Mouse (Mus musculus) gastrocnemius, adult 18-20 months (tissue): ENCODE data around the gene Magi3. TPM values are rescaled to one million over a fixed set of nuclear protein-coding genes. Genes with fewer than 3 reads are reported as not detected.

Experiments used
- DNase-seq: peaks from one replicate; pipeline ENCODE4 v3.0.0; 2021; ENCODE audit warnings: low spot score
- total RNA-seq, 2 experiments: library from RNA; stranded (reverse); gene quantifications; 2 replicates each; pipeline ENCODE4 v1.2.3; 2021

The Magi3 gene
- total RNA-seq, 2 experiments from 2014 or later: 2.0 to 2.4 TPM

GRCm38 (mm10) chr3:104218926-104219325 is 1.2 kb downstream of the Magi3 start:
- DNase-seq: peak; percentile 2

DNA sequence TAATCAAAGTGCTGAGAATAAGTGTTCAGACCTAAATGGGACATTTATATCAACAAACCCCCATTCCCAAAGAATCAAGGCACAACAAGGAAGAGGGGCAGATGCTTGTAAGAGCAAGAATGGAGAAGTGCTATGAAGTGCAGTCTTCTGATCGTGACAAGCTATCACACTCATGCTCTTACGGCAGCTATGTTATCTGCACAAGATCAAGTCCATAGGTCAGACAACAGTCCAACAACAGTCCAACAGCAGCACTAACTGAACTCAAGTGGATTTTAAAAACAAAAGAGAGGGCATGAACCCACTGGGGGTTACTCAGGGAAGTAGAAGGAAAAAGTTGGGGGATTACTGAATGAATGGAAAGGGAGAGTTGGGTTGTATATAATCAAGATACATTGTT is 30.4 kb downstream of the Magi3 start:
- DNase-seq: no peak

DNA sequence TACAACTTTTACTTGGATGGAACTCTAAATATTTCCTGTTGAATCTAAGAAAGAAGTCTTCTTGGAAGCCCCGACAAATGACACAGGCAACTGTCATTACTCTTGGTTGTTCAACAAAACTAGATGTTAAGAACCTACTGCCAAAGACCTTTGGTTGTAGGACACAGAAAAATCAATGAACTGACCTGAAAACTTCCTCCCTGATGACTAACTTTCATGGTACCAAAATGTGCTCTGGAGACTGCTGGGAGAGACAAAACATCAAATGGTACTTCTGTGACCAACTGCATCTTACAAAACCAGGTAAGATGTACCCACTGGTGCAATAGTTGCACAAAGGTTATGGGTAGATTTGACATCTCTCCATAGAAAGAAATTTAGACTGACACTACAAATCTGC is 30.9 kb downstream of the Magi3 start:
- DNase-seq: no peak

DNA sequence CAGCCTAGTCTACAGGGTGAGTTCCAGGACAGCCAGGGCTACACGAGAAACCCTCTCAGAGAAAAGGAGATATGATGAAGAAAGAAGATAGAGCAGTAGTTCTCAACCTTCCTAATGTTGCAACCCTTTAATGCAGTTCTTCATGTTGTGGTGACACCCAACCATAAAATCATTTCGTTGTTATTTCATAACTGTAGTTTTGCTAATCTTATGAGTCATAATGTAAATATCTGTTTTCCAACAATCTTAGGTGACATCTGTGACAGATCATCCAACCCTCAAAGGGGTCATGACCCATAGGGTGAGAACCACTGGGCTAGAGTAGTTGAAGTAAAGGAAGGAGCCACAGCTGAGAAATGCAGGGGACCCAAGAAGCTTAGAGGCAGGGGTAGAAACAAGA is 35.9 kb downstream of the Magi3 start:
- no peak for DNase-seq

- no peak for DNase-seq
These were observed 36.5 kb downstream of the Magi3 start for GRCm38 (mm10) chr3:104183656-104184055.

DNA sequence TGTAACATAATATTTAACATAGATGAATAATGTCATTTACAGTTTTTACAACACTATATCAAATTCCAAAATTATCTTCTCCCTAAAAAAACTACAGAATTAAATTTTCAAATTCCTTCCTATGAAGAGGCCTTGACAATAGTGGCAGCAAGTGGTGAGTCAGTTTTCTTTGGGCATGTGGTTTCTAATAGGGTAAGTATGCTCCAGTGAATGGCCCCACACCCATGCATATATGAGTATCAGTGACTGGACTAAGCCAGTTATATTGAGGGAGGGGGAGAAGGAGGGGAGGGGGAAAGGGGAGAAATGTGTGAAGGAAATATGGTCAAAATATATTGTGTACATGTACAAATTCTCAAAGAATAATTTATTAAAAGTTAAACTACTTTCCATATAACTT is 37.5 kb downstream of the Magi3 start:
- DNase-seq: no peak

GRCm38 (mm10) chr3:104161347-104161746 is 58.8 kb downstream of the Magi3 start:
- no peak for DNase-seq

DNA sequence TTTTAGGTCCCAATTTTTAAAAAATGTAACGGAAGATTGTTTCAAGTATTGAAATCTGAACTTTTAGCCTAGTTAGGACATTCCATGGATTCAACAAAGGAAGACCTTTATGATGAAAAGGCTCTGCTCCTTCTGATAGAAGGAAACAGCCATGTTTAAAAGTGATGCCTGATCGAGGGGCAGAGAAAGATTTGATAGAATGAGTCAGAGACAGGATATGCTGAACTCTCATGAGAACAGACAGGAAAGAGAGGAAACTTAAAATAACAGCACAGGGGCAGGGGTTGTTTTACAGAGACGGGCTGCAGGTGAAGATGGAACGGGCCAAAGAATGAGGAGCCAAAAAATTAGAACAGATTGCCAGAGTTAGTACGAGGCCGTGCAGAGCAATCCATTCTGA is 59.6 kb downstream of the Magi3 start:
- DNase-seq: no peak

- no peak for DNase-seq
These were observed 70.0 kb downstream of the Magi3 start for GRCm38 (mm10) chr3:104150146-104150545.

- DNase-seq: no peak
These were observed 77.8 kb downstream of the Magi3 start for GRCm38 (mm10) chr3:104142376-104142775.

DNA sequence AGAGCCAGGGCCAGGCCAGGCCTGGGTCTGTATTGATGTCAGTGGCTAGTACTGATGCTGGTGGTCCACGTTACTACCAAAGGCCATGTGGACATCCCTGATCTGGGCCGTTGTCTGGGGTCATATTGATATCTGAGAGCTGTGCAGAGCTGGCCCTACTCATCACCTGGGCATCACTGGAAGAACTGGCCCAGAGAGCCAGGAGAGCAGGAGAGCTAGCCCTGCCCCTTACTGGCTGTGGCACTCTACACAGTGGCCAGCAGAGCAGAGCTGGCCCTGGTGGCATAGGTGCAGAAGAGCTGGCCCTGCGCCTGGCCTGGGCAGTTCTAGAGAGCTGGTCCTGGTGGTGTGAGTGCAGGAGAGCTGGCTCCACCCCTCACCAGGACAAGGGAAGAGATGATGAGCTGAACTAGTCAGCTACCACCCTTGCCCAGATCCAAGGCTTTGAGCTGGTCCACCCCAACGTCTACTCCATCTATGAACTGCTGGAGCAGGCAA is 81.2 kb downstream of the Magi3 start:
- no peak for DNase-seq

DNA sequence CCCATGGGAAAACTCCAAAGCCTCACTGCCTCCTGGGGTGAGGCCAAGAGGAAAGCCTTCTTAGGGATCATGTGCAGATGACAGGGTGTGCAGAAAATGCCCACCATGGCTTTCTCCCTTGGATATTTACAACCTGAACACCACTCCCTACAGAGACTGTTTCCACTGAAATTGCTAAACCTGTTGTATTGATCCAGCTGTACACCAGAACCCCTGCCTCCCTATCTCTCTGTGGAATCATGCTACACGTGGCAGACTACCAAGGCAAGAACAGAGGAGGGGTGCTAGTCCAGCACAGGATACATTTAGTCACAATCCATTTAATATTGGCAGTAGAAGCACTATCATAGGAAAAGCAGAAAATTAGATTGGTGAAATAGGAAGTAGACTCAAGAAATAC is 94.5 kb downstream of the Magi3 start:
- no peak for DNase-seq

DNA sequence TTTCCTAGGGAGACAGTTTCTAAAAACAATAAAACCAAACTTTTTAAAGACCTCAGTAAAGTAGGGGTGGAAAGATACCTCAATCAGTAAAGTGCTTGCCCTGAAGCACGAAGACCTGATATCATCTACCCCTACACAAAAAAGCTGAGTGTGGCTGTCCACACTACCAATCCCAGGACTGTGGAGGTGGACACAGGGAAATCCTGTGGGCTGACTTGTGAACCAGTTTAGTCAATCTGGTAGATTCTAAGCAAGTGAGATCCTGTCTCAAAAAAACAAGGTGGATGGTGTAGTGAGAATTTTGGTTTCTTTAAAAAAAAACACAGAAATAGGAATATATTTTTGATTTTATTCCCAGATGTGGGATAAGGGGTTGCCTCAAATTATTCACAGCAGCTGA is 96.3 kb downstream of the Magi3 start:
- no peak for DNase-seq

DNA sequence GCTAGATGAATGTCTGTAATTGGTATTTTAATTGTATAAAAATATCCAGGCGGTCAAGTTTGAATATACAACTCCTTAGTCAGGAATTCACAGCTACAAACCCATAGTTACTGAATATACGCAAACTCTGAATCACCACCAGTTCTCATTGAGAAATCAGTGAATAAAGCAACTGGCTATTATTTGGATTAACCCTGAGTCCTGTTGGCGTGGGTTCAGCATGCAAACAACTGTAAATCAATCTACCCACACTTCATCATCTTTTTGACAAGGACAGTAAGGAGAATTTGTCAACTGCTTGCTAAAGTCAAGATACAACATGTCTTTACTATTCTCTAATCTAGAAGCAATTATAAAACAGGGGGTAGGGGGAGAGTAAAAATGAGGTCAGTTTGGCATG is 110.7 kb downstream of the Magi3 start:
- no peak for DNase-seq

DNA sequence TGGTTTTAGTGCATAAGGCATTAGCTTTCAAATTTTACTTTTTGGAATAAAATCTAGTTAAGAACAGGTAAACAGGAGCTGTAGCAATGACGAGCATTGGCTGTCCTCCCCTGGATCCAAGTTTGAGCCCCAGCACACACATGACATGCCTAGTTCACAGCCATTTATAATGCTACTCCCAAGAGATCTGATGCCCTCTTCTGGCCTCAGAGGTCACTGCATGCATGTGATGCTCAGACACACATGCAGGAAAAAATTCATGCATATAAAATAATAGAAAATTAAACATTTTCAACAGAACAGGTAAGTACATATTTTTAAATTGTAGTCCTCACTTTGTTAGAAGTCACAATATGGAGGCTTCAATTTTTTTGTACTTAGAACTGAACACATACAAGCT is 115.2 kb downstream of the Magi3 start:
- peak; percentile 27 for DNase-seq

DNA sequence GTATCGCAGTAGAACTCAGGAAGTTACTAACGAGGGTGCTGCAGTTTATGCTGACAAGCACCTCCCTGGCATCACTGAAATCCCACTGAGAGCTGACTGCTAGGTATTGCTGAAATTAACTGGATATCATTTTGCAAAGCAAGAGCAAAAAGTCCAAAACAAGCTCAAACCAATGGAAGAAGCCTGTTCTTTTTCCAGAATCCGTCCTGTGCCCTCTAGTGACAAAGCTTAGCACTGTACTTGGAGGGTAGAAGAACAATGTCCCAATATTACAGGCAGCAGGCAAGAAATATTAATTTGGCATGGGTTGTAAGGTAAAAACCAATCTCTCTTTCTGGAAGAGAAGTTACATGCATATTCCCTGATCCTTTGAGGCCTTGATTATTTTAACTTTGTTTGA is 118.5 kb downstream of the Magi3 start:
- DNase-seq: no peak

DNA sequence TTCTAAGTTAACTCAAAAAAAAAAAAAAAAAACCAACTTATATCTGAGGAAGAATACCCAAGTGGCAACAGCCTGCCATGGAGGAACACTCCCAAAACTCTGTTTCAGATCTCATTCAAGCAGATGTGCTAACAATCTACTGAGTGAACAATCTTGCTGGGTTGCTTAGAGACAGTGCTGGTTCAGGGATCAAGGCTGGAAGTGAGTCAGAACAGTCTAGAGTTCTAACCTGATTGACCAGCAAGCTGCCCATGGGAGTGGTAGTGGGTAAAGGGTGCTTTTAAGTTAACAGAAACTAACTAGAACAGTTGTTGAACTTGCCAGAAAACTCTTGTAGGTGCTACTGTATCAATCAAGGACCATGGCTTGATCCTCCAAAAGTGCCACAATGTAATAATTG is 118.9 kb downstream of the Magi3 start:
- no peak for DNase-seq

DNA sequence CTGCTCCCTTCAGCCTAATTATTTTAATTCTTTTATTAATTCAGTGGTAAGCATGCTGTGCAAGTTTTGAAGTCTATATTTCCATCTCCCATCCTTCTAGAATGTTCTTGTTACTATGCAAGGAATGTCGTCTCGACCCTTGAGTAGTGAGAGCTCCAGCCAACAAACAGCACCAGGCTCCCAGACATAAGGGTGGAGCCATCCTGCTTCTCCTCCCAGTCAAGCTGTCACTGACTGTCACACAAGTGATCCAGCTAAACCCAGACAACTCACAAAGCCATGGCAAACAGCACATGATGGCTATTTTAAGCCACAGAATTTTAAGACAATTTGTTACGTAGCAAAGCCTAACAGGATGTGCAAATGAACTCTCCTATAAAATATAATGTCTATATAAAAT is 124.2 kb downstream of the Magi3 start:
- DNase-seq: no peak

GRCm38 (mm10) chr3:104094646-104095045 is 125.5 kb downstream of the Magi3 start:
- no peak for DNase-seq

GRCm38 (mm10) chr3:104092759-104093158 is 127.4 kb downstream of the Magi3 start:
- DNase-seq: peak; percentile 38

DNA sequence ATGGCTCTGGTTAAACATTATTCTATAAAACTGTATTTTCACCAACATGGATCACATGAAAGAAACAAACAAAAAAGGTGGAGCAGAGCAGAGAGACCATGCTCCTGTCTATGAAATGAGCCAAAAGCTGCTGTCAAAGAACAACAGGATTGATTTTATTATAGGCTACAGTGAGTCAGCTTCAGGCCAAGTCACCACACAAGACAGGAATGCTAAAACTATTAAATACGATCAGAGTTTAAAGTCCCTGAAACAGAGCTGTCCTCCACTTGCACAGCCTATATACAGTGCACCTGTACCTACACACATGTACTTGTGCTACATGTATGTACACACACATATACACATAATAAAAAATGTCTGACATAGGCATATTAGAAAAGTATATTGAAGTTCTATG is 138.1 kb downstream of the Magi3 start:
- no peak for DNase-seq

GRCm38 (mm10) chr3:104078725-104079124 is 141.4 kb downstream of the Magi3 start:
- no peak for DNase-seq

GRCm38 (mm10) chr3:104069395-104069794 is 150.8 kb downstream of the Magi3 start:
- no peak for DNase-seq

DNA sequence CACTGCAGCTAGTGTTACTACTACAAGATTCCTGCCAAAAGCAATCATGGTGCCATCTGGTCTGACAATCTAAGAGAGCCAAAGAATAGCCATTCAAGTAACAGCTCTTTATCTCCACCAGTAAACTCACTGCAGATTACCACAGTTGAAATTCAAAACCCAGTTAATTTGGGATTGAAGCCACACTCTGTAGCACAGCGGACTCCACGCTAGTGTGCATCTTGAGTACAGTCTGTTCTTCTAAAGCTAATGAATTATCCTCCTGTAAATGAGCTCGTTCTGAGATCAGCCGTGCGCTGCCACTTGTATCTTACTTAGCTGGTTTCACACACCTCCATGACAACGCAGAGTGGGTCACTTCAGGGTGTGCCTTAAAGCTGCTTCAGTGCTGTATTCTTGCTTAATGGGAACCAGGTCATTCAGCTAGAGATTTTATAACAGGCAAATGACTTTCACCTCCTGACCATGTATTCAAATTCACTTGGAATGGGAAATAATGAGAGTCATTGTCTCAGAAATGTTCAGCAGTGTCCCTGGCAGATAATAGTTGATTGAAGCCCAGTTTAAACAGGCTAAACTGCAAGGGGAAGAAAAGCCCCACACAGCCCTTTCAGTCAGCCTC is 161.1 kb downstream of the Magi3 start:
- DNase-seq: no peak
